ENCODE assay signal across 8 mouse cellular contexts in genomic region chr4:88721791-88722721, GRCm38 (mm10). TPM values are rescaled to one million over a fixed set of nuclear protein-coding genes. Genes with fewer than 3 reads are reported as not detected.
DNase-seq lines count a peak whose midpoint lies in the region; ATAC-seq lines count a peak whose summit lies in the region.

Gene Gm26566, plus strand, starts transcription at chr4:88721805.
Gene Klhl9, minus strand, starts transcription at chr4:88722465.

- no peaks in the 10 kb centered on the region for H3K9me3 ChIP-seq in heart, embryonic 14.5 days (ENCODE audit: control insufficient read depth, low read length)
- no peaks in the 10 kb centered on the region for H3K9me3 ChIP-seq in liver, embryonic 13.5 days (replicated peaks)
- H3K9me3 ChIP-seq in stomach, embryonic 16.5 days (replicated peaks; ENCODE audit: control insufficient read depth, low read length), result no peaks in the 10 kb centered on the region

- under 1% methylated on average over 81 of the region's 82 CpGs for WGBS in heart, embryonic 14.5 days
- WGBS in liver, embryonic 13.5 days (ENCODE audit: insufficient replicate concordance), result under 1% methylated on average over 82 of the region's 82 CpGs
- under 1% methylated on average over 82 of the region's 82 CpGs for WGBS in stomach, embryonic 16.5 days

- peak within 1 kb of the TSS; percentile 98 for H3K9ac ChIP-seq in heart, embryonic 14.5 days (ENCODE audit: low read length)
- H3K9ac ChIP-seq in liver, embryonic 13.5 days, result peak within 1 kb of the TSS; percentile 88
- peak within 1 kb of the TSS; percentile 97 for H3K9ac ChIP-seq in stomach, embryonic 16.5 days (ENCODE audit: low read length)

- H3K36me3 ChIP-seq in heart, embryonic 14.5 days (ENCODE audit: control insufficient read depth, insufficient read depth, low read length), result peaks cover 32% of the 10 kb centered on the region
- peaks cover 19% of the 10 kb centered on the region for H3K36me3 ChIP-seq in liver, embryonic 13.5 days
- H3K36me3 ChIP-seq in stomach, embryonic 16.5 days (ENCODE audit: control insufficient read depth, insufficient read depth, low read length), result no peaks in the 10 kb centered on the region

- H3K4me2 ChIP-seq in heart, embryonic 14.5 days (ENCODE audit: low read length), result peak within 1 kb of the TSS; percentile 77
- H3K4me2 ChIP-seq in liver, embryonic 13.5 days, result peak within 1 kb of the TSS; percentile 88
- peak within 1 kb of the TSS; percentile 69 for H3K4me2 ChIP-seq in stomach, embryonic 16.5 days (ENCODE audit: low read depth, low read length)

- no peaks in the 10 kb centered on the region for H3K27me3 ChIP-seq in heart, embryonic 14.5 days (ENCODE audit: control insufficient read depth, insufficient read depth, low read length)
- no peaks in the 10 kb centered on the region for H3K27me3 ChIP-seq in liver, embryonic 13.5 days
- no peaks in the 10 kb centered on the region for H3K27me3 ChIP-seq in stomach, embryonic 16.5 days (ENCODE audit: control insufficient read depth, insufficient read depth, low read length)

- ATAC-seq in heart, embryonic 14.5 days (ENCODE audit: insufficient number of reproducible peaks, insufficient read depth, low FRiP score, low read depth), result peak; percentile 97
- ATAC-seq in liver, embryonic 13.5 days (ENCODE audit: low read depth), result peak; percentile 95
- peak; percentile 98 for ATAC-seq in stomach, embryonic 16.5 days (ENCODE audit: insufficient read depth, low FRiP score)

- DNase-seq in CD4-positive, CD25-positive, alpha-beta regulatory T cell, adult 2 months (ENCODE audit: low read depth, low spot score), result peak; percentile 91
- DNase-seq in fat pad, adult 2 months (ENCODE audit: extremely low read depth, low read depth, low spot score), result peak; percentile 43
- peak; percentile 95 for DNase-seq in kidney, postnatal 14 days
- DNase-seq in liver, embryonic 13.5 days, result peak; percentile 83
- peak; percentile 96 for DNase-seq in neural tube, embryonic 10.5 days (ENCODE audit: extremely low spot score, low spot score)

- peaks cover 17% of the 10 kb centered on the region for H3K4me1 ChIP-seq in brown adipose tissue, adult 24 weeks (ENCODE audit: control insufficient read depth, insufficient read depth, insufficient read length, low read length)
- peaks cover 5 to 20% of the 10 kb centered on the region in 2 experiments for H3K4me1 ChIP-seq in heart, embryonic 14.5 days (ENCODE audit: control insufficient read depth in 2 of 2, insufficient read depth in 2 of 2, low read length in 2 of 2)
- H3K4me1 ChIP-seq in liver, embryonic 13.5 days (replicated peaks), result peaks cover 35% of the 10 kb centered on the region
- H3K4me1 ChIP-seq in stomach, embryonic 16.5 days (ENCODE audit: control insufficient read depth, insufficient read depth, low read length), result peaks cover 21% of the 10 kb centered on the region

- peak within 1 kb of the TSS; percentile 100 for H3K27ac ChIP-seq in brown adipose tissue, adult 24 weeks (replicated peaks; ENCODE audit: low read depth, low read length)
- H3K27ac ChIP-seq in heart, embryonic 14.5 days (replicated peaks in 1 of 2; ENCODE audit: control insufficient read depth in 1 of 2, insufficient read depth in 1 of 2, low read depth in 2 of 2, low read length in 2 of 2), result peak within 1 kb of the TSS; percentile 98 to 99
- peak within 1 kb of the TSS; percentile 93 for H3K27ac ChIP-seq in liver, embryonic 13.5 days
- H3K27ac ChIP-seq in stomach, embryonic 16.5 days (ENCODE audit: low read length), result peak within 1 kb of the TSS; percentile 99

- peak within 1 kb of the TSS; percentile 96 for H3K4me3 ChIP-seq in brown adipose tissue, adult 24 weeks (ENCODE audit: insufficient read depth, low read depth, low read length)
- H3K4me3 ChIP-seq in heart, embryonic 14.5 days (ENCODE audit: control insufficient read depth in 1 of 2, insufficient read depth in 1 of 2, low read depth in 1 of 2, low read length in 2 of 2), result peak within 1 kb of the TSS; percentile 89 to 97
- H3K4me3 ChIP-seq in liver, embryonic 13.5 days (replicated peaks), result peak within 1 kb of the TSS; percentile 74
- peak within 1 kb of the TSS; percentile 98 for H3K4me3 ChIP-seq in stomach, embryonic 16.5 days (replicated peaks; ENCODE audit: low read length)

RNA-seq across cellular contexts. Expression of gene Gm26566, which starts in this region (rescaled TPM):
- polyA plus RNA-seq in brown adipose tissue, adult 24 weeks (2012; ENCODE audit: insufficient read depth, insufficient read length, missing spikeins), result not detected in 2 replicates
- polyA plus RNA-seq in heart, embryonic 14.5 days (2014; fragmentation: Nextera tagmentation; extraction: Ambion mirVana), result 1.6 and 1.7 TPM in 2 replicates
- polyA plus RNA-seq in liver, embryonic 13.5 days (2015; fragmentation: Nextera tagmentation; extraction: Ambion mirVana), result 0.25 and 0.29 TPM in 2 replicates
- 0.36 and 0.51 TPM in 2 replicates for polyA plus RNA-seq in stomach, embryonic 16.5 days (2015; fragmentation: Nextera tagmentation; extraction: Ambion mirVana)

RNA-seq across cellular contexts. Expression of gene Klhl9, which starts in this region (rescaled TPM):
- 37.8 and 44.9 TPM in 2 replicates for polyA plus RNA-seq in brown adipose tissue, adult 24 weeks (2012; ENCODE audit: insufficient read depth, insufficient read length, missing spikeins)
- polyA plus RNA-seq in heart, embryonic 14.5 days (2014; fragmentation: Nextera tagmentation; extraction: Ambion mirVana), result 105 and 108 TPM in 2 replicates
- 24.6 and 33.1 TPM in 2 replicates for polyA plus RNA-seq in liver, embryonic 13.5 days (2015; fragmentation: Nextera tagmentation; extraction: Ambion mirVana)
- 83.6 and 87.9 TPM in 2 replicates for polyA plus RNA-seq in stomach, embryonic 16.5 days (2015; fragmentation: Nextera tagmentation; extraction: Ambion mirVana)

Comparison
In these comparisons a context has a peak if more than half of its experiments do, and no peak if none do; other contexts are left out.
1. Peak in every context shown above with its lines: DNase-seq, ATAC-seq, H3K4me3 ChIP-seq and H3K27ac ChIP-seq.
2. DNase-seq: peak in every context shown above with its lines; median percentile 96 in neural tube, embryonic 10.5 days; 95 in kidney, postnatal 14 days; 91 in CD4-positive, CD25-positive, alpha-beta regulatory T cell, adult 2 months; 83 in liver, embryonic 13.5 days; 43 in fat pad, adult 2 months.